Mouse (Mus musculus) embryonic facial prominence, embryonic 11.5 days (tissue): ENCODE measurements around the gene Trim23. TPM values are rescaled to one million over a fixed set of nuclear protein-coding genes. Genes with fewer than 3 reads are reported as not detected.
"Not testable (repeated sequence)": the region's sequence is repeated elsewhere in the genome, so short reads cannot be mapped to it uniquely, and the experiment has no call there.

Experiments
- ATAC-seq: fragments of 200-750 bp; cut with Nextera tagmentation; replicated peaks from 2 replicates; pipeline ENCODE4 v1.8.0; 2017; ENCODE audit warnings: low read depth; ENCODE audit not compliant: insufficient number of reproducible peaks, low FRiP score, low TSS enrichment
- DNase-seq: peaks from one replicate; pipeline ENCODE4 v3.0.0-alpha.2; 2015; ENCODE audit warnings: low spot score
- H3K27ac ChIP-seq: fragments of 300-500 bp; sonication (generic); replicated peaks from 2 replicates; pipeline ENCODE4 v1.5.1; 2014; ENCODE audit warnings: mild to moderate bottlenecking, low read depth, low read length, control low read depth
- H3K27me3 ChIP-seq: fragments of 300-500 bp; sonication (generic); 2 replicates; pipeline ENCODE4 v1.6.1; 2014; ENCODE audit warnings: mild to moderate bottlenecking, low read length, moderate library complexity, mixed read lengths; ENCODE audit not compliant: control insufficient read depth, insufficient read depth
- H3K36me3 ChIP-seq: fragments of 300-500 bp; sonication (generic); replicated peaks from 2 replicates; pipeline ENCODE4 v1.6.1; 2014; ENCODE audit warnings: low read depth, mild to moderate bottlenecking, low read length, moderate library complexity, mixed read lengths; ENCODE audit not compliant: control insufficient read depth, insufficient read depth
- H3K4me1 ChIP-seq: fragments of 300-500 bp; sonication (generic); 2 replicates; pipeline ENCODE4 v1.6.1; 2014; ENCODE audit warnings: low read length, mixed read lengths; ENCODE audit not compliant: control insufficient read depth, insufficient read depth
- H3K4me2 ChIP-seq: fragments of 300-500 bp; sonication (generic); 2 replicates; pipeline ENCODE4 v1.6.1; 2014; ENCODE audit warnings: low read depth, mild to moderate bottlenecking, control low read depth, low read length, moderate library complexity
- H3K4me3 ChIP-seq: fragments of 300-500 bp; sonication (generic); 2 replicates; pipeline ENCODE4 v1.5.1; 2014; ENCODE audit warnings: low read depth, low read length, control low read depth
- H3K9ac ChIP-seq: fragments of 300-500 bp; sonication (generic); replicated peaks from 2 replicates; pipeline ENCODE4 v1.6.1; 2014; ENCODE audit warnings: mild to moderate bottlenecking, control low read depth, low read length
- H3K9me3 ChIP-seq: fragments of 300-500 bp; sonication (generic); replicated peaks from 2 replicates; pipeline ENCODE4 v1.6.1; 2016; ENCODE audit warnings: mild to moderate bottlenecking, low read length, inconsistent platforms, mixed read lengths; ENCODE audit not compliant: control insufficient read depth
- WGBS: fragments of 180-500 bp; shearing (Covaris S2); extraction: QIAGEN DNeasy Blood & Tissue Kit; methylation state at CpG from one replicate; pipeline ENCODE4 v1.1.7; 2014; 5-methylcytosine and 5-hydroxymethylcytosine counted together
- polyA plus RNA-seq: library from polyadenylated mRNA; unstranded; fragments of >200 nt; fragmentation: Nextera tagmentation; extraction: Ambion mirVana; gene quantifications from 2 replicates; pipeline ENCODE4 v1.2.1, GENCODE M21; 2014

Gene Trim23
- polyA plus RNA-seq, 1 experiment from 2014 or later, result 28.4 TPM

DNA sequence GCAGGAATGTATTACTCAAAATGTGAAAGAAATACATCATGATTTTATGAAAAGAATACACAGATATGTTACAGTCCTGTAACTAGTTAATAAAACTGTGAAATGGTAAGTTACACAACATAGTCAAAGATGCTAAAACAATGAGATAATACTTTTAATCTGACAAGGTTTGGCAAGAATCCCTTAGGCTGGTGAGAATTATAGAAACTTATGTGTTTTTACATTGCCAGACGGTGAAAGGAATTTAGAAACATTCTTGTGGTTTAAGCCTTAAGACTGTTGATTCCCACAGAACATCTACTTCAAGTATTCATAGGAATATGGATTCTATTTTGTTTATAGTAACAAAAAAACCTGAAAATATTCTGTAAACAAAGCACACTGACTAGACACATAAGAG is 22.9 kb upstream of the Trim23 start:
- no peaks in the 10 kb centered on the region for H3K4me1 ChIP-seq
- no peaks in the 10 kb centered on the region for H3K9me3 ChIP-seq
- no peak overlapping the region for H3K4me3 ChIP-seq
- ATAC-seq (no peak), DNase-seq (no peak)
- 85% methylated on average over 1 of the region's 1 CpGs for WGBS
- H3K27me3 ChIP-seq, result no peaks in the 10 kb centered on the region
- peaks cover 2% of the 10 kb centered on the region; the same call in 1 of the 2 replicates for H3K36me3 ChIP-seq
- no peak overlapping the region for H3K4me2 ChIP-seq
- no peak overlapping the region for H3K27ac ChIP-seq
- no peak overlapping the region for H3K9ac ChIP-seq

DNA sequence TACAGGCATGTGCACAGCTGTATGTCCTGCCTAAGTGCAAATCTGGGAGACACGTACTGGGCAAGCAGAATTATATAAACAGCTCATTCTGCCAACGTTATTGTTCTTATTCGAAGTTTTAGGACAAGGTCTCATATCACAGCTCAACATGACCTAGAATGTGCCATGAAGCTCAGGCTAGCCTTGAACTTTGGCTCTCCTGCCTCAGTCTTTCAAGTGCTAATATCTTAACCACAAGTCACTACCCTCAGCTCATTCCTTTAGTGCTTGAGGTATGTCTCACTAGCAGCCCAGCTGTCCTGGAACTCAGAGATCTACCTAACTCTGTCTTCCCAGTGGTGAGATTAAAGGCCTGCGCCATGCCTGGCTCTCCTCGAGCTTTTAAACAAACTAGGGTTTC is 6.9 kb upstream of the Trim23 start:
- H3K27ac ChIP-seq, result no peak overlapping the region
- ATAC-seq (no peak), DNase-seq (no peak)
- H3K4me3 ChIP-seq, result no peak overlapping the region
- H3K9me3 ChIP-seq, result no peaks in the 10 kb centered on the region
- H3K4me1 ChIP-seq, result no peaks in the 10 kb centered on the region
- no peaks in the 10 kb centered on the region for H3K36me3 ChIP-seq
- no peak overlapping the region for H3K9ac ChIP-seq
- H3K27me3 ChIP-seq, result no peaks in the 10 kb centered on the region
- no peak overlapping the region for H3K4me2 ChIP-seq
- WGBS, result 92% methylated on average over 5 of the region's 5 CpGs

DNA sequence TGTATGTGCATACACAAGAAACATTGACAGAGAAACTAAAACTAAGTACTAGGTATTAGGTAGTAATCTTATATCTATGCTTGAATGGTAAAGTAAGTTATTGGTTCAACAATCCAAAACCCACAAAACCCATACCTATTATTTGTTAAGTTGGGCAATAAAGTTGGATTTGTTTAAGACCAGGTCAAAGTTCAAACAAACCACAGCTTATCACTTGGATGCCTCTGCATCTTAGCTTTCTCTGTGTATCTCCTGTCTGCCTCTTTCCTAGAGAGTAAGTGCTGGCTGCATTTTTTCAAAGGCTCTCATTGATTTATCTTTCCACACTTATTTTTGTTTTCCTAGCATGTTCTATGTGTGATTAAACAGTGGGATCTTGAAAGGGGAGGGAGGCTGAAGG is 6.1 kb upstream of the Trim23 start:
- H3K4me1 ChIP-seq, result no peaks in the 10 kb centered on the region
- no peak overlapping the region for H3K4me2 ChIP-seq
- no peak overlapping the region for H3K9ac ChIP-seq
- H3K4me3 ChIP-seq, result no peak overlapping the region
- ATAC-seq (no peak), DNase-seq (no peak)
- H3K27ac ChIP-seq, result no peak overlapping the region
- H3K9me3 ChIP-seq, result no peaks in the 10 kb centered on the region
- no peaks in the 10 kb centered on the region for H3K27me3 ChIP-seq
- H3K36me3 ChIP-seq, result no peaks in the 10 kb centered on the region

DNA sequence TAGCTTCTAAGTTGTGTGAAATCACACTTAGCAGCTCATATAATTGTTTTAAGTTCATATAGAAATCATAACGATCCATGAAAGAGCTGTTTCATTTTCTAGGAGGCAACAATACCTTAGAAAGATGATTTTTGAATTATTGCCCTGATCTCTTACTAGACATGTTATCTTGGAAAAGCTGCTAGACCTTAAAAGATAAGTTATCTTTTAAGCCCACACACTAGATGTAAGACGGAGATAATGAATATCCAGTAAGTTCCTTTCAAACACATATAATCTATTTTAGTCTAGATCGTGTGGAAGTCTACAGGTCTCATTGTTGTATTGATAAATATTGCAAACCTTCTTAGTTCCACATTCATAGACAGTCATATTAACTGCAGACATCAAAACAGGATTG is 1.7 kb upstream of the Trim23 start:
- H3K27me3 ChIP-seq, result no peaks in the 10 kb centered on the region
- no peak for DNase-seq
- H3K4me3 ChIP-seq, result peak overlapping the region; percentile 9; the same call in 1 of the 2 replicates
- WGBS, result 84% methylated on average over 3 of the region's 3 CpGs
- ATAC-seq, result no peak
- H3K27ac ChIP-seq, result no peak overlapping the region
- no peaks in the 10 kb centered on the region for H3K9me3 ChIP-seq
- peak overlapping the region; percentile 27 for H3K4me2 ChIP-seq
- no peaks in the 10 kb centered on the region for H3K4me1 ChIP-seq
- H3K36me3 ChIP-seq, result no peaks in the 10 kb centered on the region
- H3K9ac ChIP-seq, result no peak overlapping the region

DNA sequence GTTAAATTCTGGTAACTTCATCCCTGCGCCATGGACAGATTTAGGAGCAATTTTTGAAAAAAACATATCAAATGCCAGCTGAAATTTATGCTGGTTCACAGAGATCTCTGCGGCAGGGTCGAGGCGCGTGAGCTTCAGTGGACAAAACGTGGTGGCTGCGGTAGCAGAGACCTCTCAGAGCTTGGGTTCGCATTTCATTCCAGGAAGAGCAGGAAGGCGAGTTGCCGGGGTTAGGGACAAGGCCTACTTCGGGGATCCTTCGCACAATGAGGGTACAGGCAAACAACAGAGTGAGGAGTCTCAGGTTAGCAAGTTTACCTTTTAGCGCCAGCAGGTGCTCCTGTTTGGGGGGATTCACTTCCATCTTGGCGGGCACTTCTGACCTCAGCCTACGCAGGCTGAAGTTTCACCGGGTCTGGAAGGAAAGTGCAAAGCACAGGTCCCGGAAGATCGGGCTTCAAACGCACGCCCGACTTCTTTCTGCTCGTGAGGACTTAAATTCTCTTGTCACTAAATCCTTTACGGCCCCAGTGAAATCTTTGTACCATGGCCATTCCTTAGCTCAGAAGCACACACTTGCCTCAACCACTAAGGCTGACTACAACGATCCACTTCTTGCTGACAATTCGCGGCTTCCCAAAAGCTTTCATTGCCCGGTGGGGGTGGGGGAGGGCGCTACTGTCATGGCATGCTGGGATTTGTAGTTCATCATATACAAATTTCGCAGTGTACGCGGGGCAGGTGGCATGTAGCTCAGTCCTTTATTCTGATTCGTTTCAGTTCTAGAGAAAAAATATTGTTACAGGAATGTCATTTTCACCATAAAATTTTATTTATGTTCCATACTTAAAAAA is 574 bp upstream of the Trim23 start, which contains the start of gene Trappc13:
Trappc13 (minus strand) TSS at position 674 of the 854 bp plus-strand sequence.
- Histone ChIP-seq H3K27me3 (no peaks in the 10 kb centered on the region), H3K27ac (peak within 1 kb of the TSS; percentile 56; the same call in 1 of the 2 replicates), H3K9me3 (no peaks in the 10 kb centered on the region), H3K9ac (peak within 1 kb of the TSS; percentile 86), H3K36me3 (no peaks in the 10 kb centered on the region), H3K4me1 (no peaks in the 10 kb centered on the region), H3K4me2 (peak within 1 kb of the TSS; percentile 62), H3K4me3 (peak within 1 kb of the TSS; percentile 86)
- ATAC-seq (peak; percentile 89), DNase-seq (peak; percentile 89)
- under 1% methylated on average over 32 of the region's 32 CpGs for WGBS

DNA sequence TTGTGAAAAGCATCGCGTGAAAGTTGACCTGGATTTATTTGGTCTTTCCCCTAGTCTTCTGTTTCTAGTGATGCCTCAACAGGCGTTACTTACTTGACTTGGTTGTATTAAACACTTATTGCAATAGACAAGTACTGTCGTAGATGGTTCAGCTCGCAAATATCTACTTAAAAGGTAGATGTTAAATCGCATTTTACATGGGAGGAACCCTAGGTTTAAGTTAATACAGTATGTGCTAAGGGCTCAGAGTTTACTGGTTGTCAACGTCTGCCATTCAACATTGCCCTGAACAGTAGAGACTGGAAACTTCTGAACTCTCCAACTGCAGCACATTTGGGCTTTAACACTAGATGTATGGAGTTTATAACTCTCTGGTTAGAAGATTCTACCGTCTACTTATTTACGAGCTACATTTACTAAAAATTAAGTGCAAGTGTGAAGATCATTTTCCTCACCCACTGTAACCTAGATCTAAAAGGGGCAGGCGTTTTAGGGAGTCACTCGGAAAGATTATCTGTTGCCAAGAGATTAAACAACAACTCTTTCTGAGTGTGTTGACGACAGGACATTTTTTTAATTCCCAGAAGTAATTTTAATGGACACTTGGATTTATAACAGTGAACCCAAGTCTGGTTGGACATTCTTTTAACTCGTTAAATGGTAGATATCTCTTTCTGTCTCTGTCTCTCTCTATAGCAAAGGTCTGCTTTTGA is 735 bp downstream of the Trim23 start:
- DNase-seq, result peak; percentile 1
- no peaks in the 10 kb centered on the region for H3K4me1 ChIP-seq
- no peak for ATAC-seq
- H3K9ac ChIP-seq, result peak overlapping the region; percentile 86
- no peaks in the 10 kb centered on the region for H3K27me3 ChIP-seq
- 21% methylated on average over 13 of the region's 13 CpGs for WGBS
- no peaks in the 10 kb centered on the region for H3K9me3 ChIP-seq
- H3K4me2 ChIP-seq, result peak overlapping the region; percentile 53
- H3K4me3 ChIP-seq, result peak overlapping the region; percentile 86
- no peaks in the 10 kb centered on the region for H3K36me3 ChIP-seq
- H3K27ac ChIP-seq, result no peak overlapping the region

DNA sequence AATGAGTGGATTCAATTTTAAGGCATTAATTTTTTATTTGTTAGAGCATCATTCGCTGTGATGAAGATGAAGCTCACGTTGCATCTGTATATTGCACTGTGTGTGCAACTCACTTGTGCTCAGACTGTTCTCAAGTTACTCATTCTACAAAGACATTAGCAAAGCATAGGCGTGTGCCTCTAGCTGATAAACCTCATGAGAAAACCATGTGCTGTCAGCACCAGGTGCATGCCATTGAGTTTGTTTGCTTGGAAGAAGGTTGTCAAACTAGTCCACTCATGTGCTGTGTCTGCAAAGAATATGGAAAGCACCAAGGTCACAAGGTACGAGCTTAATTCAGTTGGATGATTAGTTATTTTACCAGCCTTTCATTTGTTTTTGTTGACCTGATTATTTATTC is 8.8 kb downstream of the Trim23 start:
- ATAC-seq (no peak), DNase-seq (no peak)
- no peak overlapping the region for H3K4me2 ChIP-seq
- no peak overlapping the region for H3K9ac ChIP-seq
- 83% methylated on average over 4 of the region's 4 CpGs for WGBS
- no peak overlapping the region for H3K27ac ChIP-seq
- H3K4me3 ChIP-seq, result no peak overlapping the region
- H3K27me3 ChIP-seq, result no peaks in the 10 kb centered on the region
- no peaks in the 10 kb centered on the region for H3K9me3 ChIP-seq
- no peaks in the 10 kb centered on the region for H3K4me1 ChIP-seq
- no peaks in the 10 kb centered on the region; the same call in 1 of the 2 replicates for H3K36me3 ChIP-seq

DNA sequence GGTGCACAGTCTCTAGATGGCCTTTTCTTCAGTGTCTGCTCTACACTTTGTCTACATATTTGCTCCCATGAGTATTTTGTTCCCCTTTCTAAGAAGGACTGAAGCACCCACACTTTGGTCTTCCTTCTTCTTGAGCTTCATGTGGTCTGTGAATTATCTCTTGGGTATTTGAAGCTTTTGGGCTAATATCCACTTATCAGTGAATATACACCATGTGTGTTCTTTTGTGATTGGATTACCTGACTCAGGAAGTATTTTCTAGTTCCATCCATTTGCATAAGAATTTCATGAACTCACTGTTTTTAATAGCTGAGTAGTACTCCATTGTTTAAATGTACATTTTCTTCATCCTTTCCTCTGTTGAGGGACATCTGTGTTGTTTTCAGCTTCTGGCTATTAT is 17.3 kb downstream of the Trim23 start:
- H3K4me2 ChIP-seq, H3K9me3 ChIP-seq, H3K36me3 ChIP-seq, H3K4me3 ChIP-seq, DNase-seq, H3K27me3 ChIP-seq, ATAC-seq, H3K9ac ChIP-seq, H3K27ac ChIP-seq, H3K4me1 ChIP-seq: not testable (repeated sequence)
